Mouse (Mus musculus) left cerebral cortex, adult 11 months (tissue): ENCODE data around the gene Bdp1.
A peak's percentile ranks its signal among the peaks of the same experiment; 100 is the strongest.
"Not testable (repeated sequence)": the region's sequence is repeated elsewhere in the genome, so short reads cannot be mapped to it uniquely, and the experiment has no call there.

Experiments
- DNase-seq: peaks from one replicate; pipeline ENCODE4 v3.0.0; 2022; ENCODE audit warnings: low spot score

The Bdp1 gene

GRCm38 (mm10) chr13:100103748-100104254 is at the start of gene Bdp1:
TSS of gene Bdp1 (minus strand) at chr13:100104070.
- DNase-seq: peak; percentile 86

- DNase-seq: no peak
These were observed 48.8 kb upstream of the Bdp1 start for GRCm38 (mm10) chr13:100152659-100153058.

DNA sequence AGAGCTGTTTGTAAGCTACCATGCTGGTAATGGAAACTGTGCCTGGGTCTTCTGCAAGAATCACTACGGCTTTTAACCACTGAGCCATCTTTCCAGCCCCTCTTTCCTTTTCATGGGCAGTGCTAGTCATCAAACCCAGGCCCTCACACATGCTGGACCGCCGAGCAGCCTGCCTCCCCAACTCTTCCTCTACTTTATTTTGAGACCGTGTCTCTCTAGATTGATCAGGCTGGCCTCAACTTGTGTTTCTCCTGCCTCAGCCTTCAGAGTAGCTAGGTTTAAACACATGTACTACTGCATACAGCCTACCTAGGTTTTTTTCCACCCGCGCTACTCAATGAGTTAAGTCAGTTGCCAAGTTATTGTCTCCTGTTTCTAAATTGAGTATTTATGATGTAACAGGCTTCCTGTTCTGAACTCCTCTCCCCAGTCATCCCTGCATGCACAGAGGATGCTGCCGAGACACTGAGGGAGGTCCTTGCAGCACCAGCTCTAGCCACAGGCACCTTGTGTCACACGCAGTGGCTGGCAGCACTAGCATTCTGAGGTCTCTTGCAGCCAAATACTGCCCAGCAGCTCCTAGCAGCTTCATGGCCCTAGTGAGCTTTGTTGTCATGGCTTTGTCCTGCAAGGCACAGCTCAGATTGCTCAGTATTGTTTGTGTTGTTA is 37.9 kb upstream of the Bdp1 start:
- no peak for DNase-seq

- no peak for DNase-seq
These were observed 21.4 kb upstream of the Bdp1 start for GRCm38 (mm10) chr13:100125258-100125643.

GRCm38 (mm10) chr13:100124423-100125257 is 20.8 kb upstream of the Bdp1 start, which contains the start of gene Smn1:
TSS of gene Smn1 (plus strand) at chr13:100124852.
- DNase-seq: peak; percentile 89

- DNase-seq: no peak
These were observed 20.1 kb upstream of the Bdp1 start for GRCm38 (mm10) chr13:100123970-100124369.

DNA sequence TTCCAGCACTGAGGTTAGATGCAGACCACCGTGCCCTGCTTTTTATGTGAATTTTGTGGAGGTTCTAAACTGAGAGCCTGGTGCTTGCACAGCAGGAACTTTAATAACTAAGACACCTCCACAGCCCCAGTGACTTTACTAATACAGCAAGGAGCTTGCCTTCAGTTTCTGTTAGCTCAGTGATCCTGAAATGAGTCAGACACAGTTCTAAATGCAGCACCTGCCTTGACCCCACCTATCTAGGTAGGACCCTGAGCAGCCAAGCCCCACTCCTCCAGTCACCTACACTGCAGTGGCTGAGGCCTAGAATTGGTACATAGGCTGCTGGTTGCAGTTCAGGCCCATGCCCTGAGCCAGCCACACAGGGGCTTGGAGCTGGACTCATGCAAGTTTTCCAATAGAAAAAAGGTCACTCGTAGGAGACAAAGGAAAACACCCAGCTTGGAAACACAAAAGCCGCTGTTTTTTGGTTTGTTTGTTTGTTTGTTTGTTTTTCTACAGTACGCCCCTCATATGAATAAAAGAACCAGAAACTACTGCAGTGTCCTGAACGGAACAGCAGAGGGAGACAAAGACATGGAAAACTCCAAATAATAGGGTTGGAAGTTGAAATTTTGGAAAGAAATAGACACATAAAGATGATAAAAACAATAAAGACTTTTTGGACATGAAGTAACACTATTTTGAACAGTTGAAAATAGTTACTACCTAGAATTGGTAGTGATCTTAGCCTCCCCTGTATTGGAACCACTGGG is 8.5 kb upstream of the Bdp1 start:
- DNase-seq: no peak

DNA sequence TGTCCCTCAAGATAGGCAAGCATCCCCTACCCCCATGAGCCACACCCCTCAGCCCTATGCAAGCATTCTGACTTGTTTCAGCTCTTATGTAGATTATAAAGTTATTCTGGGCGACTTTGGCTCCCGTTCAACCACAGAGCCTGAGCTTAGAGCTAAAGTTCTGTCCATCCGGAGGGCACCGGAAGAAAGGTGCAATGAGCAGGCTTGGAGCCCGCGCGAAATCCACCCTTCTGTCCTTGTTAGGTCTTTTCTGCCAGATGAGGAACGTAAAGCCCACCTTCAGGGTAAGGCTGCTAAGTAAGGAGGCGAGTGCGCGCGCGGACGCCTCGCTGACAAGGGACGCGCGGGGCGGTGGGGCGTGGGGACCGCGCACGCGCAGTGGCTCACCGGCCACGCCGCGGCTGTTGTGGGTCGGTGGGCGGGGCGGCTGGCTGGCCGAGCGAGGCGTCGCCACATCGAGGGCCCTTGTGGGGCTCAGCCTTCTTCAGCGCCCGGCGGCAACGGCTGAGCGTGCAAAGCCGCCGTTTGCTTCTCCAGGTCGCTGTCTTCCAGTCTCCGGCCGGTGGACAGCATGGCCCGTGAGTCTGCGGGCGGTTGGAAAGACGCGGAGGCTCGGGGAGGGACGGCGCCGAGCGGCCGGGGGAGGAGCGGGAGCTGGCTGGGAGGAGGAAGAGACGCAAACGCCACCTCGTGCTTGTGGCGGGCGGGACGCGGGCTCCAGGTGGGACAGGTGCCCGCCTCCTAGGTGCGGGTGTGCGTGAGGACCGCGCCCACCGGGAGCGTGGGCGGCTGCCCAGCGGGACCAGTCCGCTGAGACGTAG is 4.0 kb upstream of the Bdp1 start, which contains the start of gene Serf1:
Gene Serf1 (plus strand): TSS at position 361 of the 821 bp plus-strand sequence.
- peak; percentile 55 for DNase-seq

- DNase-seq: no peak
These were observed 715 bp downstream of the Bdp1 start for GRCm38 (mm10) chr13:100103052-100103658.

DNA sequence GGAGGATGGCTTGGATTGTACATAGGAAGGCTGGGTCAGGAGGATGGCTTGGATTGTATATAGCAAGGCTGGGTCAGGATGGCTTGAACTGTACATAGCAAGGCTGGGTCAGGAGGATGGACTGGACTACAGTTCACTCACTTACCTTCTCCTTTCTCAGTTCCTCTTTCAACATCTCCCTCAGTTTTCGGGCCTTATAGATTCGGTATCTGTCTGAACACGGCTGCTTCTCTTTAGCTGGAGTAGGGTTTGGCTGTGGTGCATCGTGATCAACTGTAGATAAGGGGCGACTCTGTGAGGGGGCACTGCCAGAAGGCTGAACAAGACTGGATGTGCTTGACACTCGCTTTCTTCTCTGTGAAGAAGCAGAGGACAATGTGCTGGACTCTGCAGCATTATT is 5.1 kb downstream of the Bdp1 start:
- no peak for DNase-seq

GRCm38 (mm10) chr13:100071473-100071872 is 32.4 kb downstream of the Bdp1 start:
- DNase-seq: no peak

DNA sequence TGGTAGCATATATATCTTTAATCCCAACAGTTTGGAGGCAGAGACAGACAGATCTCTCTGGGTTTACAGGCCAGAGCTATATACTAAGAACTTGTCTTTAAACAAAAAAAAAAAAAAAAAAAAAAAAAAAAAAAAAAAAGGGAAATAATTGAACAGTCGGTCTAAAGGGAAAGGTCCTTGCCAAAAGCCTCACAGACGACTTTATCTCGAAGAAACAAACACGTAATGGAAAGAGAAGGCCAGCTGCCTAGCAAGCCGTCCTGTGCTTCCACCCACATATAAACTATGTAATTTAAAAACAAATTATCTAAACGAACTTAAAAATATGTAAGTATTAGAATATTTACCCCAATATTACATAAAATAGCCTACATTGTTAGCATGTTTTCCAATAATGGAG is 36.0 kb downstream of the Bdp1 start:
- no peak for DNase-seq

DNA sequence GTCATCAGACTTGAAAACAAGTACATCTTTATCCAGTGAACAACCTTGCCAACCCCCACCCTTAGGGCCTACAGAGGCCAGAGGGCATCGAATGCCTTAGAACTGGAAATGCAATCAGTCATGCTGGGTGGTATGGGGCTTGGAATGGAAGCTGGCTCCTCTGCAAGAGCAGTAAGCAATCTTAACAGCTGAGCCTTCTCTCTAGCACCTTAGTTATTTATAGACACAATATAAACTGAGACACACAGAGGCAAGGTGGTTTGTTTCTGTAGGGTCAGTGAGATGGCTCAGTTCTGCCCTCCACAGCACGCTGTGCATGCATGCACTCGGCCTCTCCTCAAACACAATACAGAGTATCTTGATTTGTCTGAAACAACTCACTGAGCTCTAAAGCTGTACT is 39.9 kb downstream of the Bdp1 start:
- no peak for DNase-seq

GRCm38 (mm10) chr13:100057738-100058137 is 46.1 kb downstream of the Bdp1 start:
- not testable (repeated sequence) for DNase-seq

GRCm38 (mm10) chr13:100026013-100026412 is 77.9 kb downstream of the Bdp1 start:
- no peak for DNase-seq

- DNase-seq: no peak
These were observed 87.0 kb downstream of the Bdp1 start for GRCm38 (mm10) chr13:100016891-100017290.

- DNase-seq: no peak
These were observed 87.9 kb downstream of the Bdp1 start for GRCm38 (mm10) chr13:100015937-100016336.

DNA sequence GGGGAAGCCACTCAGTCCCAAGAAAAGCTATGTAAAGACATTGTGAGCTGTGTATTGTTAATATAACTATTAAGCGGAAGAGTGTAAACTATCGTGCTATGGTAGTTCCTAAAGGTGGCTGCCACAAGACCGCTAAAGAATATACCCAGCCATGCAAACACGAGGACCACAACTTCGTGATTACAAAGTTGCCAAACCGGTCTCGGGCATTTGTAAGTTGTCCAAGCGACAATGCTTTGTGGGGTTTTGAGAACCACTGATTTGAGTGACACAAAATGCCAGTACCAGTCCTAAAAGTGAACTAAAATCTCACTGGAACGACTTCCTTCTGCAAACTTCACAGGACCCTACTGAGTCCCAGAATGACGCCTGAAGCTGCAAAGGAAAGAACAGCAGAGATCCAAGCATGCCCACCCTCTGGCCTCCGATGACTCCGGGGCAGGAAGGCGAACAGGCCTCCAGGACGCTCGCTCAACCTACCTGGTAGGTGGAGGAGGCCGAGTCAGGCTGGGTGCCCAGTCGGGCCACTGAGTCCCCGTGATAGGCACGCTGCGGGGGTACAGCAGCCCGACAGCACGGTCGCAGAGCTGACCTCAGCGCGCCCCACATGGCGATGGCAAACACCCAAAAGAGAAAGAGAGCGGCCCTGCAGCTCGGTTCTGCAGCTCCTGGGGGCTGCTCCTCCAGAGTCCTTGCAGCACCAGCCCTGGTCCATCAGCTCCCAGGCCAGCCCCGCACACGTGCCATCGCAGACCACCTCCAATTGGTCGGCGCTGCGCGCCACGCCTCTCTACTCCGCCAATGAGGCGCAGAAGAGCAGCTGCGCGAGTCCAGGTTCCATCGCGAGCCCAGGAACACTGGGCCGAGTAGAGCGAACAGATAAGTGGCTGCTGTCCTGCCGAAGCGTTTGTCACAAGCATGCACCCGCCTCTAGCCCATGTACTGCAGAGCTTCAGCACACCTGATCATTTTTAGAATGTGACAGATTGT is 88.7 kb downstream of the Bdp1 start, which contains the start of gene Mccc2:
Gene Mccc2 (minus strand): TSS at position 734 of the 990 bp plus-strand sequence.
- DNase-seq: peak; percentile 66

DNA sequence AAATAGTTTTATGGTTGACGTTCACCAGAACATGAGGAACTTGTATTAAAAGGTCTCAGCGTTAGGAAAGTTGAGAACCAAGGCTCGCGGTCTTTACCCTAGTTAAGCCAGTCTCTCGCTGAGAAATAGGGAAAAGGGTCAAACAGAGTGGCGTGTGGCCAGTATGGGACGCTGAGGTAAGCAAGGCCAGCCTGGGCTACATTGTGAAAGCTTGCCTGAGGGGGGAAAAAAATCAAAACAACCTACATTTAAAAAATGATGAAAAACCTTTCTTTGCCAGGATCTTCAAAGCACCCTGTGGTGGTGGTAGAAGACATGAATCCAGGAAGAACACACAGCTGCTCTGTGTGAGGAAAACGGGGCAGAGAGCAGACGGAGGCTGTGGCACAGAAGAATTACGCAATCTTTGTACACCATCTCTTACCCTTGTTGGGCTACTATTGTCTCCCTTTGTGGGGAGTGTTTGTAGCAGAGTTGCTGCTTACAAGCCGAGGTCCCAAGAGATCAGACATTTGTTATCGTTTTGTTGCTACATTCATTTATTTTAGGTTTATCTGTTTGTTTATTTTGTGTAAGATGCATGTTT is 97.9 kb downstream of the Bdp1 start:
- DNase-seq: no peak
